21 mouse cellular contexts compared by ENCODE assay signal in the genomic region with DNA sequence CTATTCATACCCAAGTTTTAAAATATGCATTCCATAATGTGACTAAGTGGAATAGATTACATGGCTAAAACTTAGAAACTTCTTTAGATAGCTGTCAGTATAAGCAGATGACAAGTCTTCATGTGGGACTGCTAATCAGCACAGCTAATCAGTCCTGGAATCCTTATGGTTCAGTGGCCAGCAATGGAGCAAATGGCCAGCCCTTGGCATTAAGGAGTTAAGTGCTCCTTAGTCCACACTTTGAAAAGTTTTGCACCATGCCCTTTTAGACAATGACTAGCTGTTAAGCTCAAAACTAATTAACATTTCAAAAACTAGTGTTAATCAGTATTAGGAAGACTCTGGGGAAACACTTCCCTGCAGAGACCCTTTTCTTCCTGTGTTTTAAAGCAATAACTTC.
DNase-seq lines count a peak whose midpoint lies in the region; ATAC-seq and TF ChIP-seq lines count a peak whose summit lies in the region.
"Had no signal": no experiment of that assay in that cellular context is flagged by ENCODE, and none has a peak within 500 bp of the region (broad histone marks: within the 10 kb centered on the region; RNA-seq: fewer than 3 reads in every experiment).

No protein-coding gene starts in this region.

- no peak for TF ChIP-seq POLR2A in lung, adult 2 months (IDR thresholded peaks at IDR 0.05; ENCODE audit: borderline replicate concordance, extremely low read depth, low read depth, low read length)

- peak; percentile 27; the same call in 1 of the 2 replicates for ATAC-seq in hindbrain, embryonic 11.5 days (ENCODE audit: low FRiP score)
- ATAC-seq in hindbrain, embryonic 16.5 days = no peak
- ATAC-seq in embryonic facial prominence, embryonic 14.5 days (ENCODE audit: low read depth) = no peak
- peak; percentile 70; the same call in 1 of the 2 replicates for ATAC-seq in forebrain, embryonic 16.5 days
- no peak for ATAC-seq in heart, embryonic 11.5 days (replicated peaks; ENCODE audit: insufficient number of reproducible peaks, low FRiP score, low TSS enrichment)
- ATAC-seq: lung, postnatal 0 days had no signal

- no peak overlapping the region for H3K4me3 ChIP-seq in hindbrain, embryonic 11.5 days (ENCODE audit: low read depth, low read length)
- H3K4me3 ChIP-seq in hindbrain, embryonic 16.5 days (ENCODE audit: low read length) = no peak overlapping the region
- H3K4me3 ChIP-seq in embryonic facial prominence, embryonic 14.5 days (ENCODE audit: low read depth, low read length) = no peak overlapping the region
- no peak overlapping the region for H3K4me3 ChIP-seq in forebrain, embryonic 16.5 days (replicated peaks; ENCODE audit: low read length)
- no peak overlapping the region for H3K4me3 ChIP-seq in lung, adult 2 months (replicated peaks; ENCODE audit: extremely low read depth, low read depth, low read length)
- no peak overlapping the region for H3K4me3 ChIP-seq in heart, embryonic 11.5 days (ENCODE audit: low read depth, low read length)
- H3K4me3 ChIP-seq: heart, adult 2 months; hindbrain, embryonic 13.5 days; left cerebral cortex, adult 2 months; limb, embryonic 10.5 days; neural tube, embryonic 15.5 days had no signal

- H3K27me3 ChIP-seq in hindbrain, embryonic 11.5 days (ENCODE audit: control insufficient read depth, insufficient read depth, low read length) = no peaks in the 10 kb centered on the region
- H3K27me3 ChIP-seq in hindbrain, embryonic 16.5 days (replicated peaks; ENCODE audit: control insufficient read depth, insufficient read depth, low read length) = no peaks in the 10 kb centered on the region
- H3K27me3 ChIP-seq in embryonic facial prominence, embryonic 14.5 days (replicated peaks; ENCODE audit: control insufficient read depth, insufficient read depth, low read length) = no peaks in the 10 kb centered on the region
- no peaks in the 10 kb centered on the region for H3K27me3 ChIP-seq in forebrain, embryonic 16.5 days (replicated peaks; ENCODE audit: control insufficient read depth, insufficient read depth, low read length)
- no peaks in the 10 kb centered on the region for H3K27me3 ChIP-seq in heart, embryonic 11.5 days (ENCODE audit: control insufficient read depth, insufficient read depth, low read length)
- H3K27me3 ChIP-seq: hindbrain, embryonic 13.5 days; neural tube, embryonic 15.5 days had no signal

- H3K4me2 ChIP-seq in hindbrain, embryonic 11.5 days (replicated peaks; ENCODE audit: low read depth, low read length) = no peak overlapping the region
- no peak overlapping the region for H3K4me2 ChIP-seq in hindbrain, embryonic 16.5 days (ENCODE audit: low read length)
- no peak overlapping the region for H3K4me2 ChIP-seq in embryonic facial prominence, embryonic 14.5 days (ENCODE audit: low read depth, low read length)
- H3K4me2 ChIP-seq in forebrain, embryonic 16.5 days (ENCODE audit: low read length) = no peak overlapping the region
- H3K4me2 ChIP-seq in heart, embryonic 11.5 days = no peak overlapping the region
- H3K4me2 ChIP-seq: hindbrain, embryonic 13.5 days; neural tube, embryonic 15.5 days had no signal

- H3K9ac ChIP-seq in hindbrain, embryonic 11.5 days (ENCODE audit: low read depth, low read length) = no peak overlapping the region
- no peak overlapping the region for H3K9ac ChIP-seq in hindbrain, embryonic 16.5 days (ENCODE audit: low read depth, low read length)
- H3K9ac ChIP-seq in embryonic facial prominence, embryonic 14.5 days (ENCODE audit: low read depth, low read length) = no peak overlapping the region
- H3K9ac ChIP-seq in forebrain, embryonic 16.5 days (replicated peaks; ENCODE audit: low read depth, low read length) = no peak overlapping the region
- no peak overlapping the region for H3K9ac ChIP-seq in heart, embryonic 11.5 days (ENCODE audit: low read depth, low read length)
- H3K9ac ChIP-seq: hindbrain, embryonic 13.5 days; neural tube, embryonic 15.5 days had no signal

- H3K36me3 ChIP-seq in hindbrain, embryonic 11.5 days (ENCODE audit: control insufficient read depth, insufficient read depth, low read length) = no peaks in the 10 kb centered on the region
- H3K36me3 ChIP-seq in hindbrain, embryonic 16.5 days (ENCODE audit: control insufficient read depth, insufficient read depth, low read length) = no peaks in the 10 kb centered on the region
- H3K36me3 ChIP-seq in embryonic facial prominence, embryonic 14.5 days (ENCODE audit: control insufficient read depth, insufficient read depth, low read length) = no peaks in the 10 kb centered on the region
- no peaks in the 10 kb centered on the region for H3K36me3 ChIP-seq in forebrain, embryonic 16.5 days (ENCODE audit: control insufficient read depth, insufficient read depth)
- no peaks in the 10 kb centered on the region for H3K36me3 ChIP-seq in heart, embryonic 11.5 days (ENCODE audit: control insufficient read depth, insufficient read depth, low read length)
- H3K36me3 ChIP-seq: hindbrain, embryonic 13.5 days; limb, embryonic 10.5 days; neural tube, embryonic 15.5 days had no signal

- H3K27ac ChIP-seq in hindbrain, embryonic 11.5 days (ENCODE audit: low read depth, low read length) = no peak overlapping the region
- no peak overlapping the region for H3K27ac ChIP-seq in hindbrain, embryonic 16.5 days (ENCODE audit: low read depth, low read length)
- H3K27ac ChIP-seq in embryonic facial prominence, embryonic 14.5 days (replicated peaks; ENCODE audit: low read depth, low read length) = no peak overlapping the region
- H3K27ac ChIP-seq in forebrain, embryonic 16.5 days (ENCODE audit: low read length) = no peak overlapping the region
- no peak overlapping the region for H3K27ac ChIP-seq in heart, embryonic 11.5 days (ENCODE audit: low read depth, low read length)
- H3K27ac ChIP-seq: heart, adult 2 months; hindbrain, embryonic 13.5 days; kidney, postnatal 0 days; left cerebral cortex, adult 2 months; limb, embryonic 10.5 days; neural tube, embryonic 15.5 days had no signal

- H3K9me3 ChIP-seq in hindbrain, embryonic 11.5 days (ENCODE audit: control insufficient read depth, low read length) = no peaks in the 10 kb centered on the region
- no peaks in the 10 kb centered on the region for H3K9me3 ChIP-seq in hindbrain, embryonic 16.5 days (ENCODE audit: control insufficient read depth, low read length)
- H3K9me3 ChIP-seq in embryonic facial prominence, embryonic 14.5 days (ENCODE audit: control insufficient read depth, low read length) = no peaks in the 10 kb centered on the region
- H3K9me3 ChIP-seq in forebrain, embryonic 16.5 days (ENCODE audit: control insufficient read depth, low read length) = no peaks in the 10 kb centered on the region
- H3K9me3 ChIP-seq in heart, embryonic 11.5 days (replicated peaks; ENCODE audit: control insufficient read depth, low read length) = no peaks in the 10 kb centered on the region
- H3K9me3 ChIP-seq: hindbrain, embryonic 13.5 days; limb, embryonic 10.5 days; neural tube, embryonic 15.5 days had no signal

- TF ChIP-seq CTCF in lung, adult 2 months (IDR thresholded peaks at IDR 0.05; ENCODE audit: insufficient read depth, low read length) = no peak

- H3K4me1 ChIP-seq in hindbrain, embryonic 11.5 days (replicated peaks; ENCODE audit: control insufficient read depth, insufficient read depth, low read length) = no peaks in the 10 kb centered on the region
- H3K4me1 ChIP-seq in hindbrain, embryonic 16.5 days (ENCODE audit: control insufficient read depth, insufficient read depth, low read depth, low read length) = no peaks in the 10 kb centered on the region
- H3K4me1 ChIP-seq in embryonic facial prominence, embryonic 14.5 days (ENCODE audit: control insufficient read depth, insufficient read depth, low read length) = no peaks in the 10 kb centered on the region
- H3K4me1 ChIP-seq in forebrain, embryonic 16.5 days (replicated peaks; ENCODE audit: control insufficient read depth, insufficient read depth, low read length) = no peaks in the 10 kb centered on the region
- no peaks in the 10 kb centered on the region for H3K4me1 ChIP-seq in lung, adult 2 months (ENCODE audit: control insufficient read depth, insufficient read depth, low read length)
- H3K4me1 ChIP-seq in heart, embryonic 11.5 days (ENCODE audit: control insufficient read depth, insufficient read depth, low read length) = no peaks in the 10 kb centered on the region
- H3K4me1 ChIP-seq: hindbrain, embryonic 13.5 days; limb, embryonic 10.5 days; neural tube, embryonic 15.5 days had no signal

- no peak for DNase-seq in hindbrain, embryonic 11.5 days (ENCODE audit: low spot score)
- peak; percentile 66 for DNase-seq in embryo, embryonic 10 days (ENCODE audit: low spot score)
- peak; percentile 22 for DNase-seq in embryonic facial prominence, embryonic 14.5 days (ENCODE audit: low spot score)
- DNase-seq in lung, adult 2 months = no peak
- DNase-seq in left cerebral cortex, adult 9 months (ENCODE audit: low spot score in 2 of 2) = no peak
- DNase-seq: adrenal gland, postnatal 25 days; cerebellum, adult 9-10 months; gastrocnemius, postnatal 36 days; heart, adult 2 months; kidney, adult 2 months; liver; right cerebral cortex, postnatal 14 days had no signal

Comparison
In these comparisons a context has a peak if more than half of its experiments do, and no peak if none do; other contexts are left out.
1. ATAC-seq: peak in hindbrain, embryonic 11.5 days (single experiment) and forebrain, embryonic 16.5 days (single experiment); none in hindbrain, embryonic 16.5 days (single experiment), embryonic facial prominence, embryonic 14.5 days (single experiment) and heart, embryonic 11.5 days (single experiment).
2. DNase-seq: peak in embryo, embryonic 10 days (single experiment) and embryonic facial prominence, embryonic 14.5 days (single experiment); none in hindbrain, embryonic 11.5 days (single experiment), lung, adult 2 months (single experiment) and left cerebral cortex, adult 9 months (0 of 2).